Mouse (Mus musculus): ENCODE data around the gene Ptprn. TPM values are rescaled to one million over a fixed set of nuclear protein-coding genes. Genes with fewer than 3 reads are reported as not detected.

The Ptprn gene
- total and polyA plus RNA-seq, 2 experiments from 2014 or later = 0.04 to 0.16 TPM

DNA sequence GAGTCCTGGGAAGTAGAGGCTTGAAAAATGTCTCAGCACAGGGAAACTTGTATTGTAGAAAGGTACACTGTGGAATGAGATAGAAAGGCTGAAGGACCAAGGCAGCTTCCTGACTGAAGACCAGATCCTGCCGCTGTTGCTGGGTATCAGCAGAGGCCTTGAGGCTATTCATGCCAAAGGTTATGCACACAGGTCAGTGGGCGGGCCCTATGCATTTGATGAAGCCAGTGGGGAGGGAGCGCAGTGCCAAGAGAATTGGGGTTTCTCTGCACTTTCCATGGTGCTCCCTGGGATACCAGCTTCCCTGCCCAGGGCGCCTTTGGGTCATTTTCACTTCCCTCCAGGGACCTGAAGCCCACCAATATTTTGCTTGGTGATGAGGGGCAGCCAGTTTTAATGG lies 51.8 kb downstream of the Ptprn start:
- no peaks in the 10 kb centered on the region for H3K27me3 ChIP-seq (ENCODE audit: control insufficient read depth, insufficient read depth, low read length)
- H3K27ac ChIP-seq (ENCODE audit: low read depth) = no peak overlapping the region
- H3K4me2 ChIP-seq (ENCODE audit: low read depth, low read length) = no peak overlapping the region
- H3K9ac ChIP-seq (replicated peaks; ENCODE audit: low read depth, low read length) = no peak overlapping the region
- peaks cover 35% of the 10 kb centered on the region for H3K4me1 ChIP-seq (ENCODE audit: control insufficient read depth, insufficient read depth)
- WGBS = 88% methylated on average over 4 of the region's 4 CpGs
- H3K36me3 ChIP-seq (replicated peaks; ENCODE audit: control insufficient read depth, insufficient read depth, low read length) = peaks cover 45% of the 10 kb centered on the region
- ATAC-seq (ENCODE audit: insufficient read depth, low read depth) = no peak
- no peaks in the 10 kb centered on the region for H3K9me3 ChIP-seq (replicated peaks; ENCODE audit: control insufficient read depth, low read length)
- TF ChIP-seq CTCF (IDR thresholded peaks at IDR 0.05; ENCODE audit: low read depth) (no peak), EP300 (IDR thresholded peaks at IDR 0.05; ENCODE audit: low read depth) (no peak)
- DNase-seq (ENCODE audit: low spot score) = no peak
- H3K4me3 ChIP-seq (ENCODE audit: low read depth, low read length) = no peak overlapping the region

DNA sequence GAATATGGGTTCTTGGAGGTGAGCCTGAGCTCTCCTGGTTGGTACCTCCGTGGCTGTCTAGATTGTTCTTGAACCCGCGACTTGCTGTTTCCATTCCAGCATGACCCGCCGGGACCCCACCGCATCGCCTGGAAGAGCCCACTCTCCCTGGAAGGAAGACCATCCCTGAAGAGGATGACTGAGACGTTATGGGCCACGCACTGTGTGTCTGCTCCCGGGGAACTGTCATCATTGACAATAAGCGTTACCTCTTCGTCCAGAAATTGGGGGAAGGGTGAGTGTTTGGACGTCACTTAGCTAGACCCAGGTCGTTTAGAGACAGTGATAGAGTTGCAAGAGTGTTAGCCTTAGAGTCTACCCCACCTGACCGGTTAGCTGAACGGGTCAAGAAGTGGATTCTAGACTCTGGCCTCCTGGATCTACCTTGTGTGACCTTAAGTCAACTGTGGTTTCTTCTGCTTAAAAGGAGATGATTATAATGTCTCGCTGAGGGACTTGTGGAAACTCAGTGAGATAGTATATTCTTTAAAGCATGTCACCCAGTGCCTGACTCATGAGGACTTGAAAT lies 53.1 kb downstream of the Ptprn start:
- Histone ChIP-seq H3K4me3 (ENCODE audit: low read depth, low read length) (peak overlapping the region; percentile 91), H3K27me3 (ENCODE audit: control insufficient read depth, insufficient read depth, low read length) (no peaks in the 10 kb centered on the region), H3K4me1 (ENCODE audit: control insufficient read depth, insufficient read depth) (peaks cover 29% of the 10 kb centered on the region), H3K9ac (replicated peaks; ENCODE audit: low read depth, low read length) (peak overlapping the region; percentile 92), H3K36me3 (replicated peaks; ENCODE audit: control insufficient read depth, insufficient read depth, low read length) (peaks cover 39% of the 10 kb centered on the region), H3K9me3 (replicated peaks; ENCODE audit: control insufficient read depth, low read length) (no peaks in the 10 kb centered on the region), H3K27ac (ENCODE audit: low read depth) (peak overlapping the region; percentile 59; the same call in 1 of the 2 replicates), H3K4me2 (ENCODE audit: low read depth, low read length) (peak overlapping the region; percentile 89)
- 10% methylated on average over 17 of the region's 17 CpGs for WGBS
- no peak for TF ChIP-seq EP300 (IDR thresholded peaks at IDR 0.05; ENCODE audit: low read depth)
- no peak for TF ChIP-seq CTCF (IDR thresholded peaks at IDR 0.05; ENCODE audit: low read depth)
- ATAC-seq (ENCODE audit: insufficient read depth, low read depth) (no peak), DNase-seq (ENCODE audit: low spot score) (no peak)

DNA sequence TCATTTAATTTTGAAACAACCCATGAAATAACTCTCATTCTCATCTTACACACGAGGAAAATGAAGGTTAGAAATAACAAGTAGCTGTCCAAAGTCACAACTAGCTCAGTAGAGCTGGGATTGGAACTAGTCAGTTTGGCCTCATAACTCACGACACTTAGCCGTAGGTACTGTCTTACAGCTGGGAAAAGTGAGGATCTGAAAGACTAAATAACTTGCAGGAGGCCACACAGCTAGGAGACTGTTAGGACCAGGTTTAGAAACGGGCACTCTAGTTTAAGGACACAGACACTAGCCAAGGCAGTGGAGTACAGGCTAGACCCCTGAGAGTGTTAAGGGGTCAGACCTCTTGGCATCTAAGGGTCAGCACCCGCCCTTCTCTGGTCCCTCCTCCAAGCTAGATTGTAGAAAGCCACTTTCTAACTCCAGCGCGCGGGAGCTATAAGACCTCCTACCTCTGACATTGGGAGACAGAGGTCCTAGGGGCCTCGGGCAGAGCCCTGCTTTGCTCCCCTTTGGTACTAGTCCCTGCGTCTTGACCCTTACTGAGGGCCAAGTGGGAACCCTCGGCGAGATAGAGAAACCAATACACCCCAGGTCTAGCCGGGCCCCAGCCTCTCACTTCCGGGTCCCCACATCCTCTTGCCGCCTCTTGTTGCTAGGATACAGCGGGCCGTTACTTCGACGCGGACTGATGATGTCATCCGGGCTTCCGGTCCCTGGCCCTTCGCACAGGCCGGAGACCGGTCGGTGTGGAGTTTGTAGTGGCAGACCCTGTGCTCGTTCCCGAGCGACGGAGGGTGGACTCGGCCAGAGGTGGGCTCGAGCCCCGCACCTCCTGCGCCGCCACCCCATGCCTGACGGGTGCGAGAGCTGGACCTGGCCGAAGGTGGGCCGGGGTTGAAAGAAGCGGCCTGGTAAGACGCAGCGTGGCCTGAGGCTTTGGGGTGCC lies 53.9 kb downstream of the Ptprn start, which contains the start of the genes Glb1l and Stk16:
TSS of gene Glb1l (minus strand) at position 678 of the 952 bp plus-strand sequence.
TSS of gene Stk16 (plus strand) at position 703 of the 952 bp plus-strand sequence.
- H3K36me3 ChIP-seq (replicated peaks; ENCODE audit: control insufficient read depth, insufficient read depth, low read length) = peaks cover 31% of the 10 kb centered on the region
- peak within 1 kb of the TSS; percentile 91 for H3K4me3 ChIP-seq (ENCODE audit: low read depth, low read length)
- peaks cover 29% of the 10 kb centered on the region for H3K4me1 ChIP-seq (ENCODE audit: control insufficient read depth, insufficient read depth)
- TF ChIP-seq EP300 (IDR thresholded peaks at IDR 0.05; ENCODE audit: low read depth) = peak; percentile 33; the same call in 1 of the 2 replicates
- no peak for TF ChIP-seq CTCF (IDR thresholded peaks at IDR 0.05; ENCODE audit: low read depth)
- no peaks in the 10 kb centered on the region for H3K9me3 ChIP-seq (replicated peaks; ENCODE audit: control insufficient read depth, low read length)
- H3K9ac ChIP-seq (replicated peaks; ENCODE audit: low read depth, low read length) = peak within 1 kb of the TSS; percentile 92
- DNase-seq (ENCODE audit: low spot score) (peak; percentile 95), ATAC-seq (ENCODE audit: insufficient read depth, low read depth) (peak; percentile 91)
- H3K4me2 ChIP-seq (ENCODE audit: low read depth, low read length) = peak within 1 kb of the TSS; percentile 89
- H3K27me3 ChIP-seq (ENCODE audit: control insufficient read depth, insufficient read depth, low read length) = no peaks in the 10 kb centered on the region
- H3K27ac ChIP-seq (ENCODE audit: low read depth) = peak within 1 kb of the TSS; percentile 59
- 5% methylated on average over 42 of the region's 42 CpGs for WGBS

DNA sequence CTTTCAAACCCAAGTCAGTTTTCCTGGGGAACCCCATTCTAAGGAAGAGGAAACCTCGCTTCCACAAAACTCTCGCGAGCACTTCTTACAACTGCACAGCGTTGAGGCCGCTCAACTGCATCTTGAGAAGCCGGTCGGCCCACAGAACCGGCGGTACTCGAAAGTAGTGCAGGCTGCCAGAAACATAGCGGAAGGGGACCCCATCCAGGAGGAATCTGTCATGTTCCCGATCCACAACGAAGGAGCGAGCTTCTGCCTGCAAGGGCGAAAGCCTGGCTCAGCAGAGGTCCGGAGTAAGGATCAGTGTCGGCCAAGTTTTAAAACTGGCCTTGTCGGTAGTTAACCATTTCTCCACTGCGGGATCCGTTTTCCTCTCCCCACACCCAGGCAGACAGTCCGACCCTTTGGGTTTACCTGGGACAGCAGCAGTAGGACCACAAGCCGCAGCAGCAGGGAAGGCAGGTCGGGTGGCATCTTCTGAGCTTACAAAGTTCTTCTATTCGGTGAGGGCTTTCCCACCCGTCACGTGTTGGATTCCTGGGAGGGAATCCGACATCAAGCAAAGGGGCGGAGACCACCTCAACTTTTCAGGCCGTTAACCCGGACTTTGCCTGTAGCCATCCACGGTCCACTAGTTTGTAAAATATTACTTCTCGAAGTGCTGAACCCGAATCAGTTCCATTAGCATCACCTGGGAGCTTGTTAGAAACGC lies 55.2 kb downstream of the Ptprn start:
- Histone ChIP-seq H3K27me3 (ENCODE audit: control insufficient read depth, insufficient read depth, low read length) (no peaks in the 10 kb centered on the region), H3K4me2 (ENCODE audit: low read depth, low read length) (peak overlapping the region; percentile 89), H3K27ac (ENCODE audit: low read depth) (no peak overlapping the region), H3K9ac (replicated peaks; ENCODE audit: low read depth, low read length) (peak overlapping the region; percentile 58), H3K36me3 (replicated peaks; ENCODE audit: control insufficient read depth, insufficient read depth, low read length) (peaks cover 18% of the 10 kb centered on the region), H3K4me1 (ENCODE audit: control insufficient read depth, insufficient read depth) (peaks cover 23% of the 10 kb centered on the region), H3K9me3 (replicated peaks; ENCODE audit: control insufficient read depth, low read length) (no peaks in the 10 kb centered on the region), H3K4me3 (ENCODE audit: low read depth, low read length) (peak overlapping the region; percentile 91)
- DNase-seq (ENCODE audit: low spot score) (no peak), ATAC-seq (ENCODE audit: insufficient read depth, low read depth) (no peak)
- 10% methylated on average over 34 of the region's 34 CpGs for WGBS
- TF ChIP-seq CTCF (IDR thresholded peaks at IDR 0.05; ENCODE audit: low read depth) = no peak
- TF ChIP-seq EP300 (IDR thresholded peaks at IDR 0.05; ENCODE audit: low read depth) = no peak

DNA sequence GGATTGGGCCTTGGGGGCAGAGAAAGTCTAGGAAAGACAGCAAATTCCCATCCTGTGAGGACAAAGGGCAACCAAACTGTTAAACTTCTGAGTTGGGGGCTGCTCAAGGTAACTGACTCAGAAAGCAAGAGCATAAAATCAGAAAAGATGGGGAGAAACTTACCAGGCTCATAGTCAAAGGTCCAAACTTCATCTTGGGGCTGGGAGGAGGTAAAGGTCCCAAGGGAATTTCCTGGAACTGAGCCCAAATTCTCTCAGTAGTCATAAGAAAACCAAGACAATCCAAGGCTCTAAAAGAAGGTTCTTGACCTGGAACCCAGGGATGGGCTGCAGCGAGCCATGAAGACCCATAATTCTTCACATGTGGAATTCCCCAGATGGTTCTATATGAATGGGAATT lies 63.1 kb downstream of the Ptprn start:
- 78% methylated on average over 1 of the region's 1 CpGs for WGBS

More for the DNA sequence above, 63.1 kb downstream of the Ptprn start:
- Histone ChIP-seq H3K36me3 (replicated peaks; ENCODE audit: control insufficient read depth, insufficient read depth, low read length) (peaks cover 39% of the 10 kb centered on the region), H3K4me1 (ENCODE audit: control insufficient read depth, insufficient read depth) (no peaks in the 10 kb centered on the region), H3K27ac (ENCODE audit: low read depth) (no peak overlapping the region), H3K4me3 (ENCODE audit: low read depth, low read length) (no peak overlapping the region), H3K4me2 (ENCODE audit: low read depth, low read length) (no peak overlapping the region), H3K9me3 (replicated peaks; ENCODE audit: control insufficient read depth, low read length) (no peaks in the 10 kb centered on the region), H3K27me3 (ENCODE audit: control insufficient read depth, insufficient read depth, low read length) (no peaks in the 10 kb centered on the region), H3K9ac (replicated peaks; ENCODE audit: low read depth, low read length) (no peak overlapping the region)
- DNase-seq (ENCODE audit: low spot score) (no peak), ATAC-seq (ENCODE audit: insufficient read depth, low read depth) (no peak)
- TF ChIP-seq CTCF (IDR thresholded peaks at IDR 0.05; ENCODE audit: low read depth) = no peak
- TF ChIP-seq EP300 (IDR thresholded peaks at IDR 0.05; ENCODE audit: low read depth) = no peak

Small RNAs within 50 kb of the gene (microRNA-seq; reads per million reads assigned to microRNA genes)
- gene Gm27943 = not detected

Other genes starting within 250 kb of the Ptprn start
- 1.2 and 8.4 TPM in 2 replicates for gene Nhej1, start 139.3 kb downstream of the Ptprn start, total RNA-seq (2014; rRNA removed; ENCODE audit: low replicate concordance)
- 6.1 TPM in 2 replicates for gene Nhej1, start 139.3 kb downstream of the Ptprn start, polyA plus RNA-seq (2015; fragmentation: Nextera tagmentation; extraction: Ambion mirVana)
- 0.73 and 4.0 TPM in 2 replicates for gene Slc23a3, start 130.6 kb downstream of the Ptprn start, total RNA-seq (2014; rRNA removed; ENCODE audit: low replicate concordance)
- 1.3 and 2.1 TPM in 2 replicates for gene Slc23a3, start 130.6 kb downstream of the Ptprn start, polyA plus RNA-seq (2015; fragmentation: Nextera tagmentation; extraction: Ambion mirVana)
- 66.7 and 83.6 TPM in 2 replicates for gene Cnppd1, start 121.8 kb downstream of the Ptprn start, total RNA-seq (2014; rRNA removed; ENCODE audit: low replicate concordance)
- gene Cnppd1, start 121.8 kb downstream of the Ptprn start, polyA plus RNA-seq (2015; fragmentation: Nextera tagmentation; extraction: Ambion mirVana) = 30.2 and 31.2 TPM in 2 replicates
- 49.7 and 50.9 TPM in 2 replicates for gene Retreg2, start 121.7 kb downstream of the Ptprn start, total RNA-seq (2014; rRNA removed; ENCODE audit: low replicate concordance)
- gene Retreg2, start 121.7 kb downstream of the Ptprn start, polyA plus RNA-seq (2015; fragmentation: Nextera tagmentation; extraction: Ambion mirVana) = 19.4 and 23.7 TPM in 2 replicates
- gene Zfand2b, start 95.9 kb downstream of the Ptprn start, total RNA-seq (2014; rRNA removed; ENCODE audit: low replicate concordance) = 33.1 and 67.1 TPM in 2 replicates
- gene Zfand2b, start 95.9 kb downstream of the Ptprn start, polyA plus RNA-seq (2015; fragmentation: Nextera tagmentation; extraction: Ambion mirVana) = 26.1 and 28.7 TPM in 2 replicates
- 22.0 and 36.0 TPM in 2 replicates for gene Abcb6, start 84.1 kb downstream of the Ptprn start, total RNA-seq (2014; rRNA removed; ENCODE audit: low replicate concordance)
- 15.9 and 17.6 TPM in 2 replicates for gene Abcb6, start 84.1 kb downstream of the Ptprn start, polyA plus RNA-seq (2015; fragmentation: Nextera tagmentation; extraction: Ambion mirVana)
- gene Ankzf1, start 72.4 kb downstream of the Ptprn start, total RNA-seq (2014; rRNA removed; ENCODE audit: low replicate concordance) = 19.4 and 20.6 TPM in 2 replicates
- gene Ankzf1, start 72.4 kb downstream of the Ptprn start, polyA plus RNA-seq (2015; fragmentation: Nextera tagmentation; extraction: Ambion mirVana) = 11.6 and 14.5 TPM in 2 replicates
- 64.2 and 99.6 TPM in 2 replicates for gene Atg9a, start 72.3 kb downstream of the Ptprn start, total RNA-seq (2014; rRNA removed; ENCODE audit: low replicate concordance)
- gene Atg9a, start 72.3 kb downstream of the Ptprn start, polyA plus RNA-seq (2015; fragmentation: Nextera tagmentation; extraction: Ambion mirVana) = 28.5 and 29.6 TPM in 2 replicates
- 9.8 and 11.3 TPM in 2 replicates for gene Glb1l, start 53.7 kb downstream of the Ptprn start, total RNA-seq (2014; rRNA removed; ENCODE audit: low replicate concordance)
- 3.6 and 3.8 TPM in 2 replicates for gene Glb1l, start 53.7 kb downstream of the Ptprn start, polyA plus RNA-seq (2015; fragmentation: Nextera tagmentation; extraction: Ambion mirVana)
- gene Stk16, start 53.7 kb downstream of the Ptprn start, total RNA-seq (2014; rRNA removed; ENCODE audit: low replicate concordance) = 75.9 and 90.1 TPM in 2 replicates
- gene Stk16, start 53.7 kb downstream of the Ptprn start, polyA plus RNA-seq (2015; fragmentation: Nextera tagmentation; extraction: Ambion mirVana) = 57.4 and 62.5 TPM in 2 replicates
- gene Tuba4a, start 44.6 kb downstream of the Ptprn start, total RNA-seq (2014; rRNA removed; ENCODE audit: low replicate concordance) = 179 and 227 TPM in 2 replicates
- 114 and 142 TPM in 2 replicates for gene Tuba4a, start 44.6 kb downstream of the Ptprn start, polyA plus RNA-seq (2015; fragmentation: Nextera tagmentation; extraction: Ambion mirVana)
- not detected in 2 replicates for gene A630095N17Rik, start 32.4 kb downstream of the Ptprn start, total RNA-seq (2014; rRNA removed; ENCODE audit: low replicate concordance)
- not detected in 2 replicates for gene A630095N17Rik, start 32.4 kb downstream of the Ptprn start, polyA plus RNA-seq (2015; fragmentation: Nextera tagmentation; extraction: Ambion mirVana)
- 25.1 and 35.0 TPM in 2 replicates for gene Dnajb2, start 28.1 kb downstream of the Ptprn start, total RNA-seq (2014; rRNA removed; ENCODE audit: low replicate concordance)
- 34.9 and 36.7 TPM in 2 replicates for gene Dnajb2, start 28.1 kb downstream of the Ptprn start, polyA plus RNA-seq (2015; fragmentation: Nextera tagmentation; extraction: Ambion mirVana)
- not detected in 2 replicates for gene Resp18, start 13.9 kb upstream of the Ptprn start, total RNA-seq (2014; rRNA removed; ENCODE audit: low replicate concordance)
- gene Resp18, start 13.9 kb upstream of the Ptprn start, polyA plus RNA-seq (2015; fragmentation: Nextera tagmentation; extraction: Ambion mirVana) = 0.48 TPM in 1 of 2 replicates, not detected in the other
- gene Dnpep, start 53.5 kb upstream of the Ptprn start, total RNA-seq (2014; rRNA removed; ENCODE audit: low replicate concordance) = 202 and 236 TPM in 2 replicates
- gene Dnpep, start 53.5 kb upstream of the Ptprn start, polyA plus RNA-seq (2015; fragmentation: Nextera tagmentation; extraction: Ambion mirVana) = 147 TPM in 2 replicates
- 983 and 1,187 TPM in 2 replicates for gene Des, start 95.8 kb upstream of the Ptprn start, total RNA-seq (2014; rRNA removed; ENCODE audit: low replicate concordance)
- 601 and 639 TPM in 2 replicates for gene Des, start 95.8 kb upstream of the Ptprn start, polyA plus RNA-seq (2015; fragmentation: Nextera tagmentation; extraction: Ambion mirVana)
- 95.0 and 105 TPM in 2 replicates for gene Speg, start 110.8 kb upstream of the Ptprn start, total RNA-seq (2014; rRNA removed; ENCODE audit: low replicate concordance)
- 26.8 and 30.2 TPM in 2 replicates for gene Speg, start 110.8 kb upstream of the Ptprn start, polyA plus RNA-seq (2015; fragmentation: Nextera tagmentation; extraction: Ambion mirVana)
- 74.7 and 85.2 TPM in 2 replicates for gene Gmppa, start 171.4 kb upstream of the Ptprn start, total RNA-seq (2014; rRNA removed; ENCODE audit: low replicate concordance)
- 47.4 and 55.9 TPM in 2 replicates for gene Gmppa, start 171.4 kb upstream of the Ptprn start, polyA plus RNA-seq (2015; fragmentation: Nextera tagmentation; extraction: Ambion mirVana)
- gene Asic4, start 185.9 kb upstream of the Ptprn start, total RNA-seq (2014; rRNA removed; ENCODE audit: low replicate concordance) = not detected in 2 replicates
- gene Asic4, start 185.9 kb upstream of the Ptprn start, polyA plus RNA-seq (2015; fragmentation: Nextera tagmentation; extraction: Ambion mirVana) = 0.04 and 0.07 TPM in 2 replicates
- gene Chpf, start 214.8 kb upstream of the Ptprn start, total RNA-seq (2014; rRNA removed; ENCODE audit: low replicate concordance) = 47.7 and 53.3 TPM in 2 replicates
- gene Chpf, start 214.8 kb upstream of the Ptprn start, polyA plus RNA-seq (2015; fragmentation: Nextera tagmentation; extraction: Ambion mirVana) = 19.1 and 19.3 TPM in 2 replicates
- not detected in 2 replicates for gene Tmem198, start 215.0 kb upstream of the Ptprn start, total RNA-seq (2014; rRNA removed; ENCODE audit: low replicate concordance)
- gene Tmem198, start 215.0 kb upstream of the Ptprn start, polyA plus RNA-seq (2015; fragmentation: Nextera tagmentation; extraction: Ambion mirVana) = 0.61 and 0.81 TPM in 2 replicates
- 293 and 367 TPM in 2 replicates for gene Obsl1, start 241.9 kb upstream of the Ptprn start, total RNA-seq (2014; rRNA removed; ENCODE audit: low replicate concordance)
- gene Obsl1, start 241.9 kb upstream of the Ptprn start, polyA plus RNA-seq (2015; fragmentation: Nextera tagmentation; extraction: Ambion mirVana) = 45.8 and 46.8 TPM in 2 replicates
- 5.7 and 8.2 TPM in 2 replicates for gene Inha, start 242.6 kb upstream of the Ptprn start, total RNA-seq (2014; rRNA removed; ENCODE audit: low replicate concordance)
- gene Inha, start 242.6 kb upstream of the Ptprn start, polyA plus RNA-seq (2015; fragmentation: Nextera tagmentation; extraction: Ambion mirVana) = 6.4 and 7.3 TPM in 2 replicates

All from heart, postnatal 0 days (tissue).